Mouse (Mus musculus) ovary, postnatal 36 days (tissue): ENCODE measurements around the gene Tfap2a.
A peak's percentile ranks its signal among the peaks of the same experiment; 100 is the strongest.

ENCODE experiments used
- DNase-seq: peaks from one replicate; pipeline ENCODE4 v3.0.0; 2022; ENCODE audit warnings: low spot score, mixed read lengths

The Tfap2a gene

DNA sequence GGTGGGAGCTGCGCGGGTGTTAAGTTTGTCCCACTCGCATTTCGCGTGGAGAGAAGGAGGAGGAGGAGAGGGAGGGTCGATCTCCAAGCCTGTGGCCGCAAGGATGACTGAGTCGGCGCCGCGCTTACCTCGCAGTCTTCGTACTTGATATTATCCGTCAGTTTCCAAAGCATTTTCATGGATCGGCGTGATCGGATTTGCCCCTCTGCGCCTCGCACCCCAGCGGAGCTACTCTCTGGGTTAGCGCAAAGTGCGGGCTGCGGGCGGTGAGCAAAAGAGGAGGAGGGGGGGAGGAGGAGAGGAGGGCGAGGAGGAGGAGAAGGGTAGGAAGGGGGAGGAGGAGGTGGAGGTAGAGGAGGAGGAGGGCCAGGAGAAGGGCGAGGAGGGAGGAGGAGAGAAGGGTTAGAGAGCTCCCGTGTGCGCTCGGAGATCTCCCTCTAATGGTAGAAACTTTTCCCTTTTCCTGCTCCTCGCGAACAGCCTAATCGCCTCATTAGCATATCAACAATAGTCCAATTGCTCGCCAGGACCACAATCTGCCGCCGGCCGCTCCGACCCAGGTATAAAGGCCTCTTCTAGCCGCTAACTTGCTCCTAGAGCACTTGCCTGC lies 4.5 kb downstream of the Tfap2a start:
- DNase-seq, result no peak

DNA sequence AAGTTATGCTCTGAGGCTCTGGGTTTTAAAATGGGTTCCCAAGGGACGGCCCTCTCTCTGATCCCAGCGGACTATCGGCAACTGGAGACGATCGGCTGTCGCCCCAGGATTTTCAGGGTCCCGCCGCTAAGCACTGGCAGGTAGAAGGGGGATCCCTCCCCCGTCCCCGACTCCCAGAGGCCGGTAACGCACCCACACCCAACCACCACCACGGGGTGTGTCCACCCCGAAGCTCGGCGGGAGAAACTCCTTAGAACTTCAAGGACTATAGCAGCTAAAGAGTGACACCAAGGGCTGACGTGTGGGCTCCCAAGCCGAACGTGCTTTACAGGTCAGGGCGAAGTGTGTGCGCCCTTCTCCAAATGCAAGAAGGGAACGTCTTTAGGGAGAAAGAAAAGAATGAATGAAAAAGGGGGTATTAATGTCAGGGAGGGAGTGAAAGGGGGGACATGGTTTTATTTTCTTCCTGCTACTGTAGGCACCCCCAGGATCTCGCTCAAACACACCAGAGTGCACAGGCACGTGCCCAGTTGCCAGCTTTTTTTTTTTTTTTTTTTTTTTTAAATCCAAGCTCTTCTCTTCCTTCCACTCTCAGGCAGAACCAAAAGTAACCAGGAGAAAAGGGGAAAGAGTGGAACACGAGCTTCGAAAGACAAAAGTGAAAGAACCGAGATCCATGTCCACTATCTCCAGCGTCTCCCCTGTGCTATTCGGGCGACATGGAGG lies 5.2 kb downstream of the Tfap2a start:
- DNase-seq, result no peak

DNA sequence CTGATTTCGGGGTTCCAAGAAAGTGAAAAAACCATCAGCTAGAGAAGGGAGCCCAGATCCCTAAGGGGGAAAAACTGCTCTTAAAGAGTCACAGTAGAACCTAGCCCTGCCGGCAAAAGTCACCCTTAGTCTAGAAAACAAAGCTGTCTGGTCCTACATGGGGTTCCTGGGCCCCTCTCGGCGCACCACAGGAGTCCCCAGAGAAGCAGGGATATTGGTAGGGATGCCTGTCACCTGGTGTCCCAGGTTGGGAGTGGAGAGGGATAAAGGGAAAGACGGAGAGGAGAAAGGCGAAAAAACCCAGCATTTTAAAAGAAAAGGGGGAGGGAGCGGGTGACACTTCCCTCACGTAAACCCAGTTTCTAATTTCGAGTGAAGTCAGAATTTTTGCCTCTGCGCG lies 6.1 kb downstream of the Tfap2a start:
- DNase-seq, result no peak

DNA sequence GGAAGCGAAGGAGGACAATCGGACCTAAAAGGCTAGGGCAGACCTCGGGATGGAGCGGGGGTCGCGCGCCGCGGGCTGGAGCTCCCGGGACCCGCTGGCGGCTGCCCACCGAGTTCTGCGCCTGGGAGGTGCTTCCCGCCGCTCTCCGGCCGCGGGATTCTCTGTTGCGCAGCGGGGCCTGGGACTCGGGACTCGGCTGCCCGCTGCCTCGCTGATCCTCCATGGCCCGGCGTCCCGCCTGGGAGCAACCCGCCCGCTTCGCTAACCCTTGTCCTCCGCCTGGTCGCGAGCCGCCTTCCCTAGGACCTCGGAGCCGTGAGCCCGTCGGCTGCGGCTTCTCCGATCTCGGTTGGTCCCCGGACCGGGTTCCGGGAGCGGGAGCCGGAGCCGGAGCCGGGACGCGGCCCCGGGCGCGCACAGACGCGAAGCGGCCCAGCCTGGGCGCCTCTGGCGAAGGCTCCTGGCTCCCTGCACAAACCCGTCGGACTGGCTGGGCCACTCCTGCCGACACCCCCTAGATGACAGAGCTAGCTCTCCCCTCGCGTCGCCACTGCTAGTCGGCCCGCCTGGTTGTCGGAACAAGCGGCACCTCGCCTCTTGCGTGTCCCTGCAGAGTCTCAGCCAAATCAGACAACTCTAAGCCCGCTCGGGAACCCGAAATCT lies 6.9 kb downstream of the Tfap2a start:
- DNase-seq, result peak; percentile 45

DNA sequence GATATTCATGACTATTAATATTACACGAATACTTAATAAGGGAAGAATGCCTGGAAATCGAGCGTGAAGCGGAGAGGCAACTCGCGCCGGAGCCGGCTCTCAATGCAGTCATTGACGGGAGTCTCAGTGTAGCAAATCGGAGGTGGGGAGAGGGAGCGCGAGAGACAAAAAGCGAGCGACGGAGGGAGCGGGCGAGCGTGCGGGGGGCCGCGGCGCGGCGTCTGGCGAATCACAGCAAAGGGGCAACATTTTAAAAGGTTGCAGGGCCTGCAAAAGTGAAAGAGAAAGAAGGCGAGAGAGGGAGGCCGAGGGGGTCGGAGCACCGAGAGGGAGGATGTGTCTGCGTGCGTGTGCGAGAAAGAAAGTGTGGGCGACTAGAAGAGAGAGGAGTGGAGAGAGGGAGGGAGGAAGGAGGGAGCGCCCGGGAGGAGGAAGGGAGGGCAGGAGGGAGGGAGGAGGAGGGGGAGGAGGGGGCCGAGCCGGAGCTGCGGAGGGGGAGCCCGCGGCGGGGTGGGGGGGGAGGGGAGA lies 7.5 kb downstream of the Tfap2a start:
- DNase-seq, result peak; percentile 40

DNA sequence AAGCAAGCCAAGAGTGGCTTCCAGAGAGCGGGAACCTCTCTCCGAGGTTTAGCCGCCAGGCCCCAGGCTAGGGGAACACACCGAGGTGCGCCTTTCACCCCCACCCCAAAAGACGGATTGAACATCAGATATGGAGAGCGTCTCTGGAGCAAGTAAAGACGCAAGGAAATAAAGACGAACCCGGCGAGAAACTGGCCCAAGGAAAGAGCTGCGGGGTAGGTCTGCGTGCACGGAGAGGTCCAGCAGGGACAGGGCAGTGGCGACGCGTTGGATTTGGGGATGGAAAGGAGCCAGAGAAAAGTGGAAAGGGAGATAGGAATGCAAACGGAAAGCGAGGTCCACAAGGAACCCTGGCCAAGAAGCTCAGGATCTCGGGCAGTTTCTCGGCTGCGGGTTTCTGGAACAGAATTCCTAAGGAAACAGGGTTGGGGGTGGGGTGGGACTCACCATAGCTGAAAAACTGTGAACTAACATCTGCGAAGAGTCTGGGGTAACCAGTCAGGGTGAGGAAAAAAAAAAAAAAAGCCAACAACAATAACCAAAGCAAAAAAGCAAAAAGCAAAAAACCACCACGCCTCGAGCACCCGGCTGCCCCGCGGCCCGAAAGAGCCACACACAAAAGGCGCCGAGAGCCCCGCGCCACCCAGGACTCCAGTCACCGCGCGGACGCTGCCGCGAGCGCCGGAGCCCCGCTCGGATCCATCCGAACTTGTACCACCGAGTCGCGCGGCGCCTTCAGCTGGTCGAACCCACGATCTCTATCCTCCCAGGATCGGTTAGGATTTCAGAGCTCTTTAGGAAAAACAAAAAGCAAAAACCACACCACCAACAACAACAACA lies 8.4 kb downstream of the Tfap2a start:
- no peak for DNase-seq

DNA sequence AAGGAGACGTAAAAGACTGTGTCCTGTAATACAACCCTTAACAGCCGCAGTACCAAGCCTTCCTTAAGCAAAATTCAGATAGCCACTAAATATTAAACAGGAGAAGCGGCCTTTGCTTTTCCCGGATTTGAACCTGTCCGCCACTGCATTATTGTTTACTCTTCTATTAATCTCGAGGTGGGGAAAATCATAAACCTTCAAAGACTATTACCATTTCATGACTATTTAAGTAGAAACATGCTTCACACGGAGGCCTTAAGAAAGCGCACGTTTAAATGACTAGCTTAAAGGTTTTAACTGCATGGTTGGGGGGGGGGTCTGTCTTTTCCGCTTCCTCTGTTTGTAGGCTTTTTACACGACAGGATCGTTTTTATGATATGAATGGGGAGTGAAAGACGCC lies 9.1 kb downstream of the Tfap2a start:
- DNase-seq, result no peak

DNA sequence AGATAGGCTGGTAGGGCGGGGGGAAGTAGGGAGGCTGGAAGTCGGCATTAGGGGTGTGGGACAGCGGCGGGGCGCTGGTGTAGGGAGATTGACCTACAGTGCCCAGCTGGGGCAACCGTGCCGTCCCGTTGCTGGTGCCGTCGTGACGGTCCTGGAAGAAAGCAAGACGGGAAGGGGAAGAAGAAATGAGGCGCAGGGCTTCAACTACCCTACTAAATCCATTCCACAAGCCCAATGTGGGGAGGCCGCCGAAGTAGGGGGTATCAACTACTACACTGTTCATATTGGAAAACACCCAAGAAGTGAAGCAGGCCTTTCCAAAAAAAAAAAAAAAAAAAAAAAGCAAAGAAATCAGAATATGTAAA lies 9.6 kb downstream of the Tfap2a start:
- DNase-seq, result no peak

DNA sequence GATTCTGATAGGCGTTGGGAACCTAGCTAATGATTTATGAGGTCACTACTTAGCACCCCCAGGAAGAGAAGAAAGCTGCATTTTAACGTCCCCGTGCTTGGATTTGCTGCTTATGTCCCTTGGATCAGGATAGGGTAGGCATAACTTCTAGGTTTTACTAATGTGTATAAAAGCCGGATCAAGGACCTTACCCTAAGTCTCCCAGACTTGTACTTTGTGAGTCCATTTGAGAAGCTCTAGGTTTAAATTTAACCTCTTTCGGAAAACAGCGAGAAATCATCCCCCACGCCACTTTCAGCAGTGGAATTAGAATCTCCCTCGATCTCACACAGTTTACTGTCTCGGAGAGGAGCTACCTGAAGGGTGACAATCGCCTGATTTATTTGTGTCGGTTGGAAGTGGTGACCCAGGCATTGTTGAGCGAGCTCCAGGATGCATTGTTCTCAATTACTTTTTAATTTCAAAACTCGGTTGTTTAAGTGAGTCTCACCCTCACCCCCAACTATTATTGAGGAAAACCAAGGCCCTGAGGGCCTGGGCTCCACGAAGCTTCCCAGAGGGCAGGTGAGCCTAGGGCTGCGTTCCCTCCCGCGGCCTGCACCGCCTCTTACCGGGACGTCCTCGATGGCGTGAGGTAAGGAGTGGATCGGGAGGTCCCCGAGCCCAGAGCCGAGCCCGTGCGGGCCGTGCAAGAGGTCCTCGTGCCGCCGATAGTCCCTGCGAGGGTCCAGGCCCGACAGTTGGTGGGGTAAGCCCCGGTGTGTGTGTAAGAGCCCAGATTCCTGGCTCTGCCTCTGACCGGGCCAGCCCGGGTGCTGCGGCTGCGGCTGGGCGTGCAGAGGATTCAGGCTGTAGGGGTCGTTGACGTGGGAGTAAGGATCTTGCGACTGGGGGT lies 10.2 kb downstream of the Tfap2a start:
- DNase-seq, result no peak

DNA sequence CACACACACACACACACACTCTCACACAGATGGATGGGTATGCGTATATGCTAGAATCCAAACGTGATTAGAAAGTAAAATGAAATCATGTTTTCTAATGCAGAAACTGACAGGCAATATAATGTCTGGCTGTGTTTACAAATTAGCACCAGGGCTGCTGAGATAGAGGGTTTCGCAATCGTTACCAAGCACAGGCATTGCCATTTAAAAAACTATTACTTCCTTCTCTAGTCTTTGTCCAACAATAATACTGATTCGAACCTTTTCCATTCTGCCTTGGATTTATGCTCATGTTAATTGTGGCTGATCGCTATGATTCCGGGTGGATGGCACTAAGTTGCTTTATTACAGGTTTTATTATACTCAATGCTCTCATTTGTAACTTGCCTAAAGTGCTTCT lies 12.3 kb downstream of the Tfap2a start:
- DNase-seq, result no peak

DNA sequence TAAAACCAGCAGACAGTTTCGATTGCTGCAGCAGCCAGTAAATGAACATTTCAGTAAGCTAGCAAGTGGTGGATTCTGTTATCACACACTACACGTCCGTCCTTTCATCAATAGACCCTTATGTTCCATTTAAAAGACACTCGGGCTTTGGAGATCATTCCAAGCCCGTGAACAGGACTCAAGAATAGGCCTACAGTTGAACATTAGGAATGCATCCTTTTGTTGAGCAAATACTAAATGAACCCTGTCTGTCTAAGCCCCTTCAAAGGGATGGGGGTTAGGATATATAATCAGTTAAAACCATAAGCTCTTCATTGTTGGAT lies 14.6 kb downstream of the Tfap2a start:
- no peak for DNase-seq

DNA sequence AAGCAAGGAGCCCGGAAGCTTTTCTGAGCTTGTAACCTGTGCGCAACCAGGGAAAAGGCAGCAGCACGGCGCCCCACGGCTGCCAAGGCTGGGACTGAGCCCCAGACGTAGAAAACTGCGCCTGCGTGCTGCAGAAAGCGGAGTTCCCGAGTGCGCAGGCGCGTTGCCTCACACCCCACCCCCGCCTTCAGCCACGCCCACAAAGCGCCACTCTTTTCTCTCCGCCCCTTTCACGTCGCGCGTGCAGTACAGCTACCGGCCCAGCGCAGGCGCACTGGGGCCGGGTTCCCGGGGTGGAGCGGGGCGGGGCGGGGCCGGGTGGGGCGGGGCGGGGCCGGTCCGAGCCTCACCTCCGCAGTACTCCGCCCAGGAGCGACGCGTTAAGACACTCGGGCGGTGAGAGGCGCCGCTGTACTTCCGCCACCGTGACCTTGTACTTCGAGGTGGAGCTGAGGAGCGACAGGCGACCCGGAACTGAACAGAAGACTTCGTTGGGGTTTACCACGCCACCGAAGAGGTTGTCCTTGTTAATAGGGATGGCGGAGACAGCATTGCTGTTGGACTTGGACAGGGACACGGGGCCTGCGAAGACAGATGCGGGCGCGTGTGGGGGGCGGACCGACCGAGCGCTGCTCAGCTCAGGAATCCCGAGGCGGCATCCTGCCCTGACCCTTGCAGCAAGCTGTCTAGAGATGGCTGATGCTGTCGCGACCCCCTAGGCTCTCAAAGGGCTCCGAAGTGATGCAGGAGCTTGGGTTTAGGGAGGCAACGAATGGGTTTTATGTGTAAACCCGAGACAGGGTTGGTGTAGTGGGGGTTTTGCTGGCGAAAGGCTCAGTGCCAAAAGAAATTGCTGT lies 15.2 kb downstream of the Tfap2a start:
- peak; percentile 89 for DNase-seq

DNA sequence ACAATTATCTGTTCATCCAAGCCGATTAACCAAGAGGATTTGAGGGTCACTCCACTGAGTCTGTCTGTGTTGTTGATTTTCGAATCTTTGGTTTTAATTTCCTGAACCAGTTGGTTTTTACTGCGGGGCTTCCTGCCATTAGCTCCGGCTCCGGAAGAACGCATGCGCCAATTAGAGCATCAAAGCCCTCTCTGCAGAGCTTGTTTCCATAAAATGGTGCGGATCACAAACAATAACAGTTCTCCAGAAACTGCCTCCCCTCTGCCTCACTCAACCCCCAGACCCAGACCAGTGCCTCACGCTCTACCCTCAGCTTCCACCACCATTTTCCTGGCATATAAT lies 18.5 kb downstream of the Tfap2a start:
- DNase-seq, result no peak

DNA sequence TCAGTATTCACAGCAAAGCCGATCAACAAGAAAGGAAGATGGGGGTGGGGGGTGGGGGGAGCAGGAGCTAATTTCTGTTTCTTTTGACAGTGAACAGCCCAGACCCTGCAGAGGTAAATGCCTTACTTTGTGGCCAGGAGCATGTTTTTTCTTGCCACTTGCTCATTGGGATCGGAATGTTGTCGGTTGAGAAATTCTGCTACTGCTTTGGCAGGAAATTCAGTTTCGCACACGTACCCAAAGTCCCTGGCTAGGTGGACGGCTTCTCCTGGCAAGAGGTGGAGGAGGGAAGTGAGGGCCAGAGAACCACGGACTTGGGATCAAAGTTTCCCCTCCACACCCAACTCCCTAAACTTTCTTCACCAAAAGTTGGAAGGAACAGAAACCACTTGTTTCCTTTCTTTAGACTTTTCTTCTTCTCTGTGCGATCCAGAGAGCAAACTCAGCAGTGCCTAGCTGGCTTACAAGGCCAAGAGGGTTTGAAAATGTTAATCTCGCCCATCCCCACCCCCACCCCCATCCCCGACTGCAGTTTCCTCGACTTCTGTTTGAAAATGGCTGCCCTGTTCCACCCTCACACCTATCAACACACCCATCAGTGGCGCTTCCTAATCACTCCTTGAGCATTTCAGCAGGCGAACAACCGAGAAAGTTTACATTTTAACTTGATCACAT lies 19.0 kb downstream of the Tfap2a start:
- DNase-seq, result no peak

DNA sequence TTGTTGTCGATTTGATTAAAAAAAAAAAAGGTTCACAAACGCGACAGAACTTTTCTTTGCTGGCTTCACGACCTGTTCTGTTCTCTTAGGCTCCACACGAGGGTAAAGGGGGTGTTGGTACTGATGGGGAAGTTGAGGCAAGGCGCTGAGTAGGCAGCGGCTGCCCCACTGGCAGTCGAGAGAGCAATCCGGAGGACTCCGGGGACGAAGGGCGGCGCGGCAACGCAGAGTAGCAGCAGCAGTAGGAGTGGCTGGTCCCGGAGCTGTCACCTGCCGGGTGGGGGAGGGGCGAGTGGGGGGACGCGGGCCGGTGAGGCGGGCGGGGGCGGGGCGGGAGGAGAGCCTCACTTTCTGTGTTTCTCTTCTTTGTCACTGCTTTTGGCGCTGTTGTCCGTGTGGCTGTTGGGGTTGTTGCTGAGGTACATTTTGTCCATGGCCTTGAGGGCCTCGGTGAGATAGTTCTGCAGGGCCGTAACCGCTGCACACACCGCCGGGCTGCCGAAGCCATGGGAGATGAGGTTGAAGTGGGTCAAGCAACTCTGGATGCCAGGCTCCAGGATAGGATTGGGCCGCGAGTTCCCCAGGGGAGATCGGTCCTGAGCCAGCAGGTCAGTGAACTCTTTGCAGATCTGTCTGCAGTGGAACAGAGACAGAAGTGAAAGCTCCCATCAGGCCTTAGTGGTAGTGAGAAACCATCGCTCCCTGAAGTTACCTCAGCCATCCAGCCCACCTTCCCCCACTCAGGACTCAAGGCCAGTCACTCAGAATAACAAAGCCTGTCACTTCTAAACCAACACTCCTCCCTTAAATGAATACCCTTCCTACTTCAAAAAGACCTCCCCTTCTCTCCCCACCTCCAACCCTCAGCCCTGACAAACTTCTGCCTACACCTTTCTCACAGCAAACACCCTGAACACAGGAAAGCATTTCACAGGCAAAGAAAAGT lies 21.1 kb downstream of the Tfap2a start:
- no peak for DNase-seq

DNA sequence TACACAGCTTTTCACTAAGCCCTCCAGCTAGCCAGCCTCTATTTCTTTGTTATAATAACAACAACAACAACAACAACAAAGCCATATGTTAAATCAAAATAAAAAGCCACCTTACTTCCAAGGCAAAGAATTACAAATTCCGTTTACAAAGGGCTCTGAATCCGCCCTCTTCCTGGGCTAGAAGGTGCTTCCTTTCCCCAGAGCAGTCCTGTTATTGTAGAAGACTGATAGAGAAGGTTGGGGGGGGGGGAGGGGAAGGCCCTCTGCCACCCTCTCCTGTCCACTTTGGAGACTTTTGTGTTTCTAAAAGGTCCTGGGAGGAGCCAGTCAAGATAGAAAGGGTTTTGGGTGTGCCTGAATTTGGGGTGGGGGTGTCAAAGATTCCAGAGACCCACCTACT lies 23.6 kb downstream of the Tfap2a start:
- no peak for DNase-seq

DNA sequence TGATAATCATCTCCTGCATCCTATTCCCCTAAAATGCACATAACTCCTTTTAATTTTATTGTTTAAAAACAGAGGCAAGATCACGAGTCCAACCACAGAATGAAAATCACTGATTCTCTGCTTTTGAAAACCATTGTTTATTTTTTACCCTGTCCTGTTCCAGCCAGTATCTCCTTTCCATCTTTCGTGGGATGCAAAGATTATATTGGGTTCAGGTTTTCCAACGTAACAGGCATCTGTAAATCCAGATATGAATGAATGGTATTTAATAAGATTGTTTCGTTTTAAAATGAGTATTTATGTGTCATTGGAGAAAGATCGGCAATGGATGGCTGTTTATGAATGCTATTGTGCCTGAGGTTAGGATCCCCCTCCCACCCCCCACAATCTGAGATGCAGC lies 24.5 kb downstream of the Tfap2a start:
- DNase-seq, result no peak

DNA sequence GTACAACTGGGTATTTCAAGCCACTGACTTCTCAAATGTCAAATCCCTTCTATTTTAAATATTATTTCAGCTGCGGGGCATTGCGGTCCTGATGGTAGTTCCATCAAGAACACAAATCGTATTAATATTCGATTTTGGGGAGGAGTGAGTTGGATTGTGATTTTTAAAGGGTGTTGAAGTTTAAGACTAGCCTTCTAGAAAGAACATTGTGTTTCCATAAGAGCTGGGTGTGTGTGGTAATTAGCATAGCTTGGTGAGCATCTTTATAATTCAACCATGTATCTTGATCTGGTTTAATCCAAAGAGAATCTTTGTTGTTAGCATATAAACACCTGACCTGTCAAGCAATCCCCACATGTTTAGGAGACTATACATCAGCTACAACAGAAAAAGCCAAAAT lies 24.9 kb downstream of the Tfap2a start:
- no peak for DNase-seq

DNA sequence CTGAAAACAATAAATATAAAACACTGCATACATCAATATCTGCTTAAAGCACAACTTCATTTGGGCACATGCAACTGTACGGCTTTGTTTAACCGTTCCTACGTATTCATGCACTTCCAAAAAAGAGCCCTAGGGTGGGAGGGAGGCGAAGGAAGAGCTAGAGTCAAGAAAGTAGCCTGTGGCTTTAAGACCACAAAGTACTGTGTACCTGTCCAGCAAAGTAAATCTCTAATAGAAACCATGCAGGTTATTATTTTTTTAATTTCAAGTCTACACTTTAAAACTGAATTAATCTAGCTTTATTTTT lies 25.7 kb downstream of the Tfap2a start:
- no peak for DNase-seq
